Mouse (Mus musculus) liver, adult 2 months (tissue): ENCODE data around the gene Taf1c. TPM values are rescaled to one million over a fixed set of nuclear protein-coding genes. Genes with fewer than 3 reads are reported as not detected.

Experiments used
- DNase-seq: peaks from one replicate; pipeline ENCODE4 v3.0.0-alpha.2; 2011; ENCODE audit warnings: low read depth, low spot score; ENCODE audit errors: extremely low read depth
- H3K27ac ChIP-seq: fragments of 200-500 bp; replicated peaks from 2 replicates; pipeline ENCODE4 v1.5.1; 2012; ENCODE audit warnings: low read depth, mild to moderate bottlenecking, control low read depth, inconsistent platforms, low read length; ENCODE audit not compliant: insufficient read depth
- H3K27me3 ChIP-seq: fragments of 200-500 bp; 2 replicates; pipeline ENCODE4 v1.6.1; 2012; ENCODE audit warnings: mild to moderate bottlenecking, moderate library complexity, low read length, inconsistent platforms; ENCODE audit not compliant: control insufficient read depth, insufficient read depth
- H3K36me3 ChIP-seq: fragments of 200-500 bp; 2 replicates; pipeline ENCODE4 v1.6.1; 2012; ENCODE audit warnings: low read length, inconsistent platforms; ENCODE audit not compliant: control insufficient read depth, insufficient read depth
- H3K4me1 ChIP-seq: fragments of 200-500 bp; 2 replicates; pipeline ENCODE4 v1.6.1; 2011; ENCODE audit warnings: low read length; ENCODE audit not compliant: control insufficient read depth, insufficient read depth
- H3K4me3 ChIP-seq: fragments of 200-500 bp; 2 replicates; pipeline ENCODE4 v1.5.1; 2011; ENCODE audit warnings: low read depth, mild to moderate bottlenecking, control low read depth, low read length, moderate library complexity; ENCODE audit not compliant: insufficient read depth
- H3K79me2 ChIP-seq: fragments of 200-500 bp; 2 replicates; pipeline ENCODE4 v1.6.1; 2012; ENCODE audit warnings: inconsistent platforms, mild to moderate bottlenecking, low read length, moderate library complexity; ENCODE audit not compliant: control insufficient read depth, insufficient read depth
- H3K9ac ChIP-seq: fragments of 200-500 bp; 2 replicates; pipeline ENCODE4 v1.6.1; 2012; ENCODE audit warnings: low read depth, mild to moderate bottlenecking, control low read depth, inconsistent platforms, low read length
- CTCF ChIP-seq: fragments of 200-500 bp; IDR thresholded peaks from 2 replicates; pipeline ENCODE4 v1.5.1; 2011; ENCODE audit warnings: low read depth, low read length, control low read depth
- POLR2A ChIP-seq: fragments of 200-500 bp; IDR thresholded peaks from 2 replicates; pipeline ENCODE4 v1.6.1; 2011; ENCODE audit warnings: low read length, control low read depth; ENCODE audit not compliant: insufficient read depth; ENCODE audit errors: extremely low read depth
- WGBS: fragments of 180-500 bp; shearing (Covaris S2); methylation state at CpG from one replicate; pipeline ENCODE4 v1.1.7; 2018; 5-methylcytosine and 5-hydroxymethylcytosine counted together
- polyA plus RNA-seq: library from polyadenylated mRNA; depleted of rRNA; stranded (reverse); fragments of >200 nt; gene quantifications from 2 replicates; pipeline ENCODE4 v1.2.3, GENCODE M21; 2012
- total RNA-seq: library from RNA; depleted of rRNA; stranded (reverse); fragments of >200 nt; gene quantifications from 2 replicates; pipeline ENCODE4 v1.2.3, GENCODE M21; 2014

Taf1c gene
- total and polyA plus RNA-seq, 2 experiments = 0.83 to 3.6 TPM

- Histone ChIP-seq H3K79me2 (no peaks in the 10 kb centered on the region), H3K9ac (no peak overlapping the region), H3K36me3 (no peaks in the 10 kb centered on the region), H3K4me1 (no peaks in the 10 kb centered on the region), H3K4me3 (no peak overlapping the region), H3K27ac (no peak overlapping the region), H3K27me3 (no peaks in the 10 kb centered on the region)
- TF ChIP-seq CTCF (no peak), POLR2A (no peak)
- 62% methylated on average over 10 of the region's 10 CpGs for WGBS
- peak; percentile 18 for DNase-seq
Observed at GRCm38 (mm10) chr8:119627613-119628359, 22.8 kb upstream of the Taf1c start.

- DNase-seq = no peak
- Histone ChIP-seq H3K9ac (no peak overlapping the region), H3K27me3 (no peaks in the 10 kb centered on the region), H3K36me3 (no peaks in the 10 kb centered on the region), H3K4me1 (no peaks in the 10 kb centered on the region), H3K79me2 (no peaks in the 10 kb centered on the region), H3K4me3 (no peak overlapping the region), H3K27ac (no peak overlapping the region)
- TF ChIP-seq CTCF (no peak), POLR2A (no peak)
- WGBS = 87% methylated on average over 7 of the region's 7 CpGs
Observed at GRCm38 (mm10) chr8:119627199-119627598, 22.2 kb upstream of the Taf1c start.

- H3K79me2 ChIP-seq = no peaks in the 10 kb centered on the region
- H3K4me1 ChIP-seq = no peaks in the 10 kb centered on the region
- H3K27me3 ChIP-seq = no peaks in the 10 kb centered on the region
- no peak for DNase-seq
- H3K27ac ChIP-seq = no peak overlapping the region
- no peak overlapping the region for H3K4me3 ChIP-seq
- no peak overlapping the region for H3K9ac ChIP-seq
- H3K36me3 ChIP-seq = no peaks in the 10 kb centered on the region
- 85% methylated on average over 22 of the region's 22 CpGs for WGBS
- no peak for TF ChIP-seq CTCF
- TF ChIP-seq POLR2A = no peak
Observed at GRCm38 (mm10) chr8:119625788-119626187, 20.8 kb upstream of the Taf1c start.

GRCm38 (mm10) chr8:119624916-119625315 is 19.9 kb upstream of the Taf1c start:
- Histone ChIP-seq H3K9ac (no peak overlapping the region), H3K27me3 (no peaks in the 10 kb centered on the region), H3K27ac (no peak overlapping the region), H3K36me3 (no peaks in the 10 kb centered on the region), H3K79me2 (no peaks in the 10 kb centered on the region), H3K4me1 (no peaks in the 10 kb centered on the region), H3K4me3 (no peak overlapping the region)
- DNase-seq = no peak
- TF ChIP-seq CTCF = no peak
- no peak for TF ChIP-seq POLR2A
- WGBS = 89% methylated on average over 7 of the region's 7 CpGs

GRCm38 (mm10) chr8:119623744-119624143 is 18.7 kb upstream of the Taf1c start:
- Histone ChIP-seq H3K27me3 (no peaks in the 10 kb centered on the region), H3K36me3 (no peaks in the 10 kb centered on the region), H3K79me2 (no peaks in the 10 kb centered on the region), H3K4me1 (no peaks in the 10 kb centered on the region), H3K4me3 (no peak overlapping the region), H3K27ac (no peak overlapping the region), H3K9ac (no peak overlapping the region)
- DNase-seq = no peak
- TF ChIP-seq POLR2A (no peak), CTCF (no peak)
- 81% methylated on average over 1 of the region's 1 CpGs for WGBS

GRCm38 (mm10) chr8:119623061-119623460 is 18.0 kb upstream of the Taf1c start:
- no peak for TF ChIP-seq POLR2A
- TF ChIP-seq CTCF = no peak
- Histone ChIP-seq H3K4me3 (no peak overlapping the region), H3K36me3 (no peaks in the 10 kb centered on the region), H3K9ac (no peak overlapping the region), H3K4me1 (no peaks in the 10 kb centered on the region), H3K27me3 (no peaks in the 10 kb centered on the region), H3K79me2 (no peaks in the 10 kb centered on the region), H3K27ac (no peak overlapping the region)
- WGBS = 85% methylated on average over 8 of the region's 8 CpGs
- DNase-seq = no peak
